Mouse (Mus musculus) forebrain, embryonic 14.5 days (tissue): ENCODE results near the gene Rhcg. TPM values are rescaled to one million over a fixed set of nuclear protein-coding genes. Genes with fewer than 3 reads are reported as not detected.

Experiments used
- ATAC-seq: fragments of 200-750 bp; cut with Nextera tagmentation; 2 replicates; pipeline ENCODE4 v1.8.0; 2017; ENCODE audit warnings: mild to moderate bottlenecking, moderate library complexity
- DNase-seq: peaks from one replicate; pipeline ENCODE4 v3.0.0-alpha.2; 2015; ENCODE audit warnings: low spot score
- H3K27ac ChIP-seq: fragments of 300-500 bp; sonication (generic); 2 replicates; pipeline ENCODE4 v1.5.1; 2014; ENCODE audit warnings: low read depth, mild to moderate bottlenecking, control low read depth, low read length, moderate library complexity
- H3K27me3 ChIP-seq: fragments of 300-500 bp; sonication (generic); replicated peaks from 2 replicates; pipeline ENCODE4 v1.6.1; 2014; ENCODE audit warnings: low read length, control low read depth, mixed read lengths; ENCODE audit not compliant: control insufficient read depth, insufficient read depth
- H3K36me3 ChIP-seq: fragments of 300-500 bp; sonication (generic); 2 replicates; pipeline ENCODE4 v1.6.1; 2014; ENCODE audit warnings: low read length, control low read depth; ENCODE audit not compliant: control insufficient read depth, insufficient read depth
- H3K4me1 ChIP-seq: fragments of 300-500 bp; sonication (generic); 2 replicates; pipeline ENCODE4 v1.6.1; 2014; ENCODE audit warnings: antibody characterized with exemption, low read length, control low read depth; ENCODE audit not compliant: control insufficient read depth, insufficient read depth
- H3K4me2 ChIP-seq: fragments of 300-500 bp; sonication (generic); 2 replicates; pipeline ENCODE4 v1.6.1; 2014; ENCODE audit warnings: mild to moderate bottlenecking, control low read depth, low read length
- H3K4me3 ChIP-seq: fragments of 300-500 bp; sonication (generic); 2 replicates; pipeline ENCODE4 v1.5.1; 2014; ENCODE audit warnings: low read depth, low read length, control low read depth
- H3K9ac ChIP-seq: fragments of 300-500 bp; sonication (generic); 2 replicates; pipeline ENCODE4 v1.6.1; 2014; ENCODE audit warnings: mild to moderate bottlenecking, low read length, control low read depth, moderate library complexity
- H3K9me3 ChIP-seq: fragments of 300-500 bp; sonication (generic); replicated peaks from 2 replicates; pipeline ENCODE4 v1.6.1; 2016; ENCODE audit warnings: low read length, control low read depth, mixed read lengths; ENCODE audit not compliant: control insufficient read depth
- WGBS: fragments of 180-500 bp; shearing (Covaris S2); extraction: QIAGEN DNeasy Blood & Tissue Kit; methylation state at CpG from one replicate; pipeline ENCODE4 v1.1.7; 2014; 5-methylcytosine and 5-hydroxymethylcytosine counted together
- polyA plus RNA-seq: library from polyadenylated mRNA; unstranded; fragments of >200 nt; fragmentation: Nextera tagmentation; extraction: Ambion mirVana; gene quantifications from 2 replicates; pipeline ENCODE4 v1.2.1, GENCODE M21; 2014

The Rhcg gene
- polyA plus RNA-seq, 1 experiment from 2014 or later: 4.2 TPM

DNA sequence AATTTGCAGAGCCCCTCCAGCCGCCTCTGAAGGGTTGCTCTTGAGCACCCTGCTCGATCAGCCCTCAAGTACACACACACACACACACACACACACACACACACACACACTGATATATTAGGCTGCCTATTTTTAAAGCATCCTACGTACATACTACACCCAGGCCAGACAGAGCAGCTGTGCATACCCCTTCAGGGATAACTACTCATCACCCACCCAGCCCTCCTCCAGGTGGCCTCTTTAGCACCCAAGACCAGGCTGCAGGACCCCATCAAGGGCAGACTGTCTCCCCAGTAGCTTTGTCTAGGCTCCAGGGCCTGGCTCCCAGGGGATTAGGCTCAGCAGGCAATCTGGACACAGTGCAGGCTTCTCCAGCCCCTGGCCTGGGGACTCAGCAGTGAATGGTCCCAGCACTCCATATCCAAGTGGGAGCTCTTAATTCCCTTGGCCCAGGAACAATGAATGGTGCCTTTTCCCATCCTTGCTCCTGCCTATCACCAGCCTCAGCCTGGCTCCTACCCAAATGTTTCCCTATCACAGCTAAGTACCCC is 26.8 kb downstream of the Rhcg start:
- no peaks in the 10 kb centered on the region for H3K27me3 ChIP-seq
- H3K36me3 ChIP-seq: no peaks in the 10 kb centered on the region
- H3K9ac ChIP-seq: peak overlapping the region; percentile 22
- ATAC-seq (peak; percentile 22; the same call in 1 of the 2 replicates), DNase-seq (peak; percentile 72)
- peak overlapping the region; percentile 2; the same call in 1 of the 2 replicates for H3K4me3 ChIP-seq
- H3K9me3 ChIP-seq: no peaks in the 10 kb centered on the region
- H3K4me2 ChIP-seq: peak overlapping the region; percentile 64
- WGBS: 2% methylated on average over 3 of the region's 3 CpGs
- H3K4me1 ChIP-seq: peaks cover 44% of the 10 kb centered on the region
- H3K27ac ChIP-seq: peak overlapping the region; percentile 94

DNA sequence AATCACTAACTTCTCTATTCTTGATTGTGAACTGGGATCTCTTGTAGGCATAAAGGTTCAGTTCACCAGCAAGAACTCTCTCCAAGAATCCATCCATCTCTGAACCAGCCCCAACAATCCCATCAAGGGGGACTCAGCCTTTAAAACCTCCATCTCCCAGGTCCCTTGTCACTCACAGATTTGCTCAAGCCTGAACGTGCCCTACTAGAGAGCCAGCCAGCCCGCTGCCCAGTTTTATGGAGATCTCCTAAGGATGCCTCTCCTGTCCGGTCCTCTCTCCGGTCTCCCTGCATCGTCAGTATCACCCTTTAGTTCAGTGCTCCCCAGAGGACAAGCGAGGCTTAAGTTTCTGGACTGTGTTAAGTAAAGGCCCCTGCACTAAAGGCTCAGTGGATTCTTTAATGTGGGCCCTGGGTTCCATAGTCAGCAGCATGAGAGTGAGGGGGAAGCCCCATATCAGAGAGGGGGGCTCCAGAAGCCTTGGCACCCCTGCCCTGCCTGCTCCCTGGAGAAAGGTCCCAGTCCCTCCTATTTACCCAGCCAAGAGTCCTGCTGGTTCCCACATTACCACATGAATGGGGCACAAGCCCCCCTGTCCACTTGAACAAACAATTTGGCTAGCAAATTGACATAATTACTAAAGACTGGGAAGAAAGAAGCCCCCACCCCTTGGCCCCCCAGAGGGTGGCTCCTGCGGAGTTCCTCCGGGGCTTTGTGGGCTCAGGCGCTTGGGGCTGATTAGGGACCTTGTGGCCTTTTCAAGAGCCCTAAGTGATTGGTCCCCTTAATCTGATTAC is 27.5 kb downstream of the Rhcg start:
- peak overlapping the region; percentile 21; the same call in 1 of the 2 replicates for H3K9ac ChIP-seq
- H3K9me3 ChIP-seq: no peaks in the 10 kb centered on the region
- peak overlapping the region; percentile 94 for H3K27ac ChIP-seq
- H3K27me3 ChIP-seq: no peaks in the 10 kb centered on the region
- WGBS: 3% methylated on average over 9 of the region's 9 CpGs
- ATAC-seq: peak; percentile 48
- DNase-seq: peak; percentile 91
- no peak overlapping the region for H3K4me3 ChIP-seq
- H3K36me3 ChIP-seq: no peaks in the 10 kb centered on the region
- H3K4me2 ChIP-seq: peak overlapping the region; percentile 64
- H3K4me1 ChIP-seq: peaks cover 44% of the 10 kb centered on the region

DNA sequence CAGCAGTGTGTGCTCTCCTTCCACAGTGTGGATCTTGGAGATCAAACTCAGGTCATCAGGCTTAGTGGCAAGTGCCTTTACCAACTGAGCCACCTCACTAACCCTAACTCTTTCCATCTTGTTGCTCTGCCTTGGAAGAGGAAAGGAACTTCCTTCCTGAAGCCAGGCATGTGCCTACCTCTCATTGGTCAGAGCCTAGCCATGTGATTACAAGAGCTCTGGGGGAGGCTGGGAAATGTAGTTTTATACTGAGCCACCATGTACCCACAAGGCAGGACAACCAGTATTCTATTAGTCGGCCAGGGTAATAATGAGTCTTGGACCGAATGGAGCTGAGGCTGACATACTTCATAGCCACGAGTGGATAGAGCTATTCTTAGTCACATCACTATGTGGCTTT is 29.2 kb downstream of the Rhcg start:
- DNase-seq: peak; percentile 55

DNA sequence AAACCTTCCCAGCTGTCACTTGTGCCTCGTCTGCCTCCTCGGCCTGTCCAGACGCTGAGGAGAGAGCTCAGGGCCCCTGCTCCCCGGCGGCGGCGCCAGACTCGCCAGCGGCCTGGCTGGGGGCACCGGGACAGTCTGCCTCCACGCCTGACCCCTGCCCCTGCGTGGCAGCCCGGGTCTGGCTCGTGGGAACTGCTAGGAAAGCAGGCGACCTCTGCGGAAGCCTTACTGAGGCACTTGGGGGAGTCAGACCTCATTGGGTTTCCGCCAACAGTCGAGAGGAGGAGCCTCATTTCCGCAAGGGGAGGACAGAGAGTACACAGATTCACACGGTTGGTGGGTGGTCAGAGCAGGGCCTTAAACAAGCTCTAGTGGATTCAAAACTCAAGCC is 38.6 kb downstream of the Rhcg start:
- H3K4me1 ChIP-seq: peaks cover 48% of the 10 kb centered on the region
- peak; percentile 79 for ATAC-seq

More for the DNA sequence above, 29.2 kb downstream of the Rhcg start:
- WGBS: 82% methylated on average over 3 of the region's 3 CpGs
- ATAC-seq: no peak
- H3K4me2 ChIP-seq: no peak overlapping the region
- no peaks in the 10 kb centered on the region for H3K27me3 ChIP-seq
- H3K27ac ChIP-seq: no peak overlapping the region
- H3K4me1 ChIP-seq: peaks cover 37% of the 10 kb centered on the region
- no peak overlapping the region for H3K4me3 ChIP-seq
- no peaks in the 10 kb centered on the region for H3K36me3 ChIP-seq
- no peaks in the 10 kb centered on the region for H3K9me3 ChIP-seq
- no peak overlapping the region for H3K9ac ChIP-seq

DNA sequence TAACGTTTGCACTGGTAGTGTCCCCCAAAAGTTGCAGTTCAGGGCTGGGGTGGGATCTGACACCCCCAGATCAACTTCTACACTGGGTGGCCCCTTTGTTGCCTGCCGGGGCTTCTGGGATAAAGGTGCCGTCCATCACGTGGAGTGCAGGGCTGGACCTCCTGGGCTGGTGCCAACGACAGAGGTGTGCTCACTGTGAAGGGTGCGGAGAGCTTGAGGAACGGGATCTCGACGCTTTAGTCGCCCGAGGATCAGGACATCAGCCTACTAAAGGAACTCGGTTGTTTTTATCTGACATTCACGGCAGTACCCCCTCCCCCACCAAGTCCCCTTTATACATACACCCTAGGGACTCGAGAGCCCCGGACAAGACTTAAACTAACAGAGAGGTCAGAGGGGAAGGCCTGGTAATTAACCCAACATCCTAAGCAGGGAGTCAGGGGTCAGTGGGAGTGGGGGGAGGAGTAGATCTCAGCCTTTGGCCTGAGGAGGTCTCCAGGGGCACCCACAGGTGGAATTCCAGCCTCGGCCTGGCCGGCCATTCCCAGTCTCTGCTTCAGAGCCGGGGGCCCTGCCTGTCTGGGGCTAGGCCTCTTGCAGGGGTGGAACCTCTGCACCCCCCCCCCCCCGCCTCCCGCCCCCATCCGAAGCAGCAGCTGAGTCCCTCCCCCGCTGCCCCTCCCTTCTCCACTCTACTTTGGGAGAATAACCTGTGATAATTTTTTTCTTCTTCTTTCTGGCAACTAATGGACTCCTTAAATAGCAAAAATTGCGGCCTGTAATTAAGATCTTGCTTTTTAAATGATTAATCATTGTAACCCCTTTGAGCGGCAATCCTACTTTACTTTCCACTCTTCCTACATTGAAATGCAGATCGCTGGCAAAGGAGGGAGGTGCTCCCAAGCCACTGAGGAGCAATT is 39.3 kb downstream of the Rhcg start:
- peak; percentile 55 for ATAC-seq
- Histone ChIP-seq H3K4me2 (peak overlapping the region; percentile 53), H3K9ac (peak overlapping the region; percentile 58), H3K36me3 (no peaks in the 10 kb centered on the region), H3K4me1 (peaks cover 52% of the 10 kb centered on the region), H3K27ac (peak overlapping the region; percentile 98), H3K27me3 (no peaks in the 10 kb centered on the region), H3K4me3 (peak overlapping the region; percentile 13), H3K9me3 (no peaks in the 10 kb centered on the region)
- peak; percentile 95 for DNase-seq
- under 1% methylated on average over 22 of the region's 25 CpGs for WGBS

More for the DNA sequence above, 38.6 kb downstream of the Rhcg start:
- Histone ChIP-seq H3K27ac (peak overlapping the region; percentile 98), H3K4me2 (peak overlapping the region; percentile 53), H3K36me3 (no peaks in the 10 kb centered on the region), H3K9me3 (no peaks in the 10 kb centered on the region), H3K27me3 (no peaks in the 10 kb centered on the region), H3K4me3 (peak overlapping the region; percentile 13), H3K9ac (peak overlapping the region; percentile 58)
- 1% methylated on average over 20 of the region's 20 CpGs for WGBS
- peak; percentile 90 for DNase-seq

DNA sequence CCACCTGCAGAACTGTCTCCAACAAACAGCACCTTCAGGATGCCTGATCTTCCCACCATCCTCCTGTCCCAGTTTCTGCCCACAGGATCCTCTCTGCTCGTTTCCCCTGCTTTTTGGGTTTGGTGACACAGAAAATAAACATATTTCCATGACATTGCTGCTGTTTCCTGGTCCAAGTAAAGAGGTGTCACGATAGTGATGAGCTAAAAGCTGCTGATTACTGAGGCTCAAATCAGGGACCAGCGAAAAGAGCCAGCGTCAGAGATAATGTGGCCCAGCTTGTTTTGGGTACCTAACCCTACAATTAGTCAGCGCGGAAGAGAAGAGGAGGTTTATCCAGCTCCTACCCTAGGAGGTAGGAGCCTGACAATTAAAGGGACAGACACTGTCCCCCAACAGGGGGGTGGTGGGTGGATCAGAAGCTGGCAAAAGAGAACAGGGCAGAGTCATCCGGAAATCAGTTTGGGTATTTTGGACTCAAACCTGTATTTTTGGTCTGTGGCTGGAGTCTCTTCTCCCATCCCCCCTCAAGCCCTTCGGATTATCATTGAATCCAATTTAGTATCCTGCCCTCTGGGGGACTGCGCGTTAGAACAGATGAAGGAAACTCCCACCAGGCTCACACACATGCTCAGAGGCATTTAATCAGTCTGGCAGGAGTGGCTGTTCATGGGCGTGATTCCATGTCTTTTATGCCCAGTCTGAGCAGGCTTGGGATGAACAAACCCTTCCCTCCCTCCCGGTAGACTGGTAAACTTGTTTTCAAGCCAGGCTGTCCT is 40.2 kb downstream of the Rhcg start:
- Histone ChIP-seq H3K9me3 (no peaks in the 10 kb centered on the region), H3K4me1 (peaks cover 60% of the 10 kb centered on the region), H3K4me3 (no peak overlapping the region), H3K27ac (peak overlapping the region; percentile 98), H3K36me3 (no peaks in the 10 kb centered on the region), H3K4me2 (peak overlapping the region; percentile 53), H3K27me3 (no peaks in the 10 kb centered on the region), H3K9ac (peak overlapping the region; percentile 58)
- DNase-seq: peak; percentile 95
- WGBS: 2% methylated on average over 12 of the region's 12 CpGs
- peak; percentile 83 for ATAC-seq

DNA sequence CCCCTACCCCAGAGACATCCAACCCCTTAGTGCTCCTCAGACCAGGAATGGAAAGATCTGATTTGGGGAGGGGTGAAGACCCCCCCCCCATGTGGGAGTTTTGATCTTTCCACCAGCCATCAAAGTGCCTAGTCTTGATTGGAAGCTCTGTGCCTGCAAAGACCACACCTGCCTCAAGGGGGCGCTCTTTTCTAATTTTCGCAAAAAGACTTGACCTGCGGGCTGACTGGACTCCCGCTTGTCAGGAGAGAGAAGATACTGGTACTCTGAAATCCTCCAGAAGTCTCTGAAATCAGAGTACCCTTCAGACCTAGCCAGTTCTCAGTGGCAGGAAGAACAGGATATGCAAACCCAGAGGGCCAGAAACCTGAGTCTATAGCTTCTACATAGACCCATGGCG is 40.8 kb downstream of the Rhcg start:
- 2% methylated on average over 5 of the region's 5 CpGs for WGBS
- Histone ChIP-seq H3K9me3 (no peaks in the 10 kb centered on the region), H3K9ac (0 out of 2 replicates have a peak overlapping the region, but pooled peaks have one; percentile 58), H3K4me1 (peaks cover 65% of the 10 kb centered on the region), H3K27me3 (no peaks in the 10 kb centered on the region), H3K4me3 (no peak overlapping the region), H3K36me3 (no peaks in the 10 kb centered on the region), H3K27ac (peak overlapping the region; percentile 98), H3K4me2 (peak overlapping the region; percentile 53; the same call in 1 of the 2 replicates)
- no peak for ATAC-seq
- peak; percentile 71 for DNase-seq
